In the genomic region with DNA sequence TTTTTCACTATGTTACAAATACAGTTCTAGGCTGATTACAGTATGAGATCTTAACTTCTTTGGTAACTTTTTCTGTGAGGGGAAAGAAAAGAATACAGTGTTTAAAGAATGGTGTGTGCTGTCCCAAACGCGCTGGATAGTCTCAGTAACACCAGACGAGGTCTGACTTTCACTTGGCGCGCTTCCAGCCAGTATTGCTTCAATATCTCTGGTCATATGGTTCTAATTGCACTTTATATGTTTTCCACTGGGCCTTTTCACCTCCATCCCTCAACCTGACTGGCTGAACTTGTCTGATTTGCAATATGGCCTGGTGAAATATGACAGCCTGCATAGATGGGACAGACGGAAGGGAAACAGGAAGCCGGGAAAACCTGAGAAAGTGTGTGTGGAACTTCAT, we compare ENCODE assay signal across 8 mouse cellular contexts. TPM values are rescaled to one million over a fixed set of nuclear protein-coding genes. Genes with fewer than 3 reads are reported as not detected.
DNase-seq lines count a peak whose midpoint lies in the region; TF ChIP-seq lines count a peak whose summit lies in the region.

No protein-coding gene starts in this region.

- no peak for TF ChIP-seq CTCF in lung, adult 2 months (IDR thresholded peaks at IDR 0.05; ENCODE audit: insufficient read depth, low read length)

- no peak for TF ChIP-seq POLR2A in lung, adult 2 months (IDR thresholded peaks at IDR 0.05; ENCODE audit: borderline replicate concordance, extremely low read depth, low read depth, low read length)

- peaks cover 11% of the 10 kb centered on the region for H3K4me1 ChIP-seq in lung, adult 2 months (ENCODE audit: control insufficient read depth, insufficient read depth, low read length)

- WGBS in lung, adult 2 months: 42% methylated on average over 7 of the region's 7 CpGs

- peak overlapping the region; percentile 19 for H3K4me3 ChIP-seq in lung, adult 2 months (replicated peaks; ENCODE audit: extremely low read depth, low read depth, low read length)

- DNase-seq in cerebellum, adult 9-10 months: peak; percentile 67
- DNase-seq in cerebellum, adult 8-10 months: no peak
- peak; percentile 57 to 72 for DNase-seq in cerebellum, postnatal 25 days
- peak; percentile 59 to 65 for DNase-seq in heart, postnatal 10 days
- no peak for DNase-seq in lung, adult 2 months
- DNase-seq in right cerebral cortex, adult 18-20 months: no peak
- no peak for DNase-seq in right cerebral cortex, postnatal 36 days (ENCODE audit: low spot score in 2 of 2)
- DNase-seq in thymus, postnatal 0 days (ENCODE audit: low spot score): no peak

- intact Hi-C loops in heart, postnatal 10 days (cut with DNase I): loop anchor here (5.0 kb wide), 4 partner anchors 43 to 203 kb away; no protein-coding TSS in a partner anchor

RNA-seq across cellular contexts. Expression of gene Lhfp, which starts 2.9 kb away (rescaled TPM):
- 10 to 100 TPM; 80.2 to 85.2 TPM for total RNA-seq in heart, postnatal 10 days (2021)
- 243 and 288 TPM in 2 replicates for polyA plus RNA-seq in lung, adult 2 months (2012; rRNA removed)
- 8.1 and 8.8 TPM in 2 replicates for polyA plus RNA-seq in thymus, postnatal 0 days (2015; fragmentation: Nextera tagmentation; extraction: Ambion mirVana)

RNA-seq across cellular contexts. Expression of gene Cog6, which starts 27.2 kb away (rescaled TPM):
- total RNA-seq in heart, postnatal 10 days (2021): 10 to 100 TPM; 52.4 to 54.1 TPM
- 12.4 and 15.8 TPM in 2 replicates for polyA plus RNA-seq in lung, adult 2 months (2012; rRNA removed)
- 37.4 and 41.4 TPM in 2 replicates for polyA plus RNA-seq in thymus, postnatal 0 days (2015; fragmentation: Nextera tagmentation; extraction: Ambion mirVana)

Comparison
In these comparisons a context has a peak if more than half of its experiments do, and no peak if none do; other contexts are left out.
1. DNase-seq: peak in cerebellum, adult 9-10 months (single experiment), cerebellum, postnatal 25 days (2 of 2) and heart, postnatal 10 days (2 of 2); none in cerebellum, adult 8-10 months (single experiment), lung, adult 2 months (single experiment), right cerebral cortex, adult 18-20 months (single experiment), right cerebral cortex, postnatal 36 days (0 of 2) and thymus, postnatal 0 days (single experiment).
2. RNA of gene Lhfp, which starts 2.9 kb away (polyA plus RNA-seq): 243 to 288 TPM in lung, adult 2 months; 8.1 to 8.8 TPM in thymus, postnatal 0 days; every median in the first group is over 10 times any median in the second.